Mouse (Mus musculus) kidney, embryonic 15.5 days (tissue): ENCODE measurements around the gene H2-T3. TPM values are rescaled to one million over a fixed set of nuclear protein-coding genes. Genes with fewer than 3 reads are reported as not detected.
"Not testable (repeated sequence)": the region's sequence is repeated elsewhere in the genome, so short reads cannot be mapped to it uniquely, and the experiment has no call there.

Experiments
- ATAC-seq: fragments of 200-750 bp; cut with Nextera tagmentation; replicated peaks from 2 replicates; pipeline ENCODE4 v1.8.0; 2017; ENCODE audit warnings: moderate TSS enrichment; ENCODE audit not compliant: low FRiP score
- H3K27ac ChIP-seq: fragments of 300-500 bp; sonication (generic); 2 replicates; pipeline ENCODE4 v1.5.1; 2015; ENCODE audit warnings: mild to moderate bottlenecking, inconsistent platforms
- H3K27me3 ChIP-seq: fragments of 300-500 bp; sonication (generic); 2 replicates; pipeline ENCODE4 v1.6.1; 2015; ENCODE audit warnings: inconsistent platforms
- H3K36me3 ChIP-seq: fragments of 300-500 bp; sonication (generic); 2 replicates; pipeline ENCODE4 v1.6.1; 2015; ENCODE audit warnings: inconsistent platforms
- H3K4me1 ChIP-seq: fragments of 300-500 bp; sonication (generic); 2 replicates; pipeline ENCODE4 v1.6.1; 2015; ENCODE audit warnings: inconsistent platforms
- H3K4me2 ChIP-seq: fragments of 300-500 bp; sonication (generic); 2 replicates; pipeline ENCODE4 v1.6.1; 2015; ENCODE audit warnings: moderate library complexity, mild to moderate bottlenecking, inconsistent platforms
- H3K4me3 ChIP-seq: fragments of 300-500 bp; sonication (generic); replicated peaks from 2 replicates; pipeline ENCODE4 v1.5.1; 2015; ENCODE audit warnings: mild to moderate bottlenecking, inconsistent platforms
- H3K9ac ChIP-seq: fragments of 300-500 bp; sonication (generic); 2 replicates; pipeline ENCODE4 v1.6.1; 2015; ENCODE audit warnings: mild to moderate bottlenecking, inconsistent platforms
- H3K9me3 ChIP-seq: fragments of 300-500 bp; sonication (generic); replicated peaks from 2 replicates; pipeline ENCODE4 v1.6.1; 2016; ENCODE audit warnings: inconsistent platforms
- whole genome bisulfite sequencing: fragments of 180-500 bp; shearing (Covaris S2); methylation state at CpG from one replicate; pipeline ENCODE4 v1.1.7; 2015; ENCODE audit warnings: mixed read lengths; 5-methylcytosine and 5-hydroxymethylcytosine counted together
- polyA plus RNA-seq: library from polyadenylated mRNA; unstranded; fragments of >200 nt; fragmentation: Nextera tagmentation; extraction: Ambion mirVana; gene quantifications from 2 replicates; pipeline ENCODE4 v1.2.1, GENCODE M21; 2015

H2-T3 gene
- polyA plus RNA-seq, 1 experiment from 2014 or later, result not detected

DNA sequence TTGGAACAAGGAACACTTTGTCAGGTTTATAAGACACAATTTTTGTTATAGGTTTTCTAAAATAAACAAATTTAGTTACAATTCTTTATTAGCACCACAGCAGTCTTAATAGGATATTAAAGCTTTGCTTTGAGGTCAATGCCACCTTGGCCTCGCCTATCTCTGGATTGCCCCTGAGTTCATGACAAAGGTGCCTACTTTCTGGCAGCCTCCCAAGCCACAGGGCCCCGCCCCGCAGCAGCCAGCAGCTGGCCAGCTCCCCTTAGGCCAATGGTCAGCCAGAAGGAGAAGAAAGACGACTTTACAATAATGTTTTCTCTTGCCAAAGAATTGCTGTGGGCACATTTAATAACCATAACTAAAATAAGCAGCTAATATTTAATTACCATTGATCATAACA is 38.9 kb downstream of the H2-T3 start:
- not testable (repeated sequence) for H3K36me3 ChIP-seq, H3K4me1 ChIP-seq, H3K9me3 ChIP-seq, H3K9ac ChIP-seq, H3K4me2 ChIP-seq, H3K27ac ChIP-seq, ATAC-seq, H3K4me3 ChIP-seq
- 41% methylated on average over 4 of the region's 4 CpGs for WGBS
- H3K27me3 ChIP-seq, result peaks cover 81% of the 10 kb centered on the region

DNA sequence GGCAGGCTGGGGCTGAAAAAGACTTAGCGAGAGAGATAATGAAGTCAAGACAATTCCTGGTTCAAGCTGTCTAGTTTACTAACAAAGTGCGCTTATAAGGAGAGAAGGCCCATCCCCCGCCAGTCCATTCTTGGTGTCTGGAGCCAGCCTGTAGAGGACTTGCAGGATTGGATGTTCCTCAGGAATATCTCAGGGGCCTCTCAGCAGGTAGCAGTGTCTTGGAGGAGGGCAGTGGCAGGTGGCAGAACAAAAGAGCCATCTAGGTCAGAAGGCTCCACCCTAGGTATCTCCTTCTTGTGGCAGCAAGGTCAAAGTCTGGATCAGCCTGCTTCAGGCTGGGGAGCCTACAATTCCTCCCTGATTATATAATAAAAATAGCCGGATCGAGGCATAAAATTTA is 41.6 kb downstream of the H2-T3 start:
- Histone ChIP-seq H3K4me1 (peaks cover 11% of the 10 kb centered on the region), H3K27me3 (peaks cover 79% of the 10 kb centered on the region)
- not testable (repeated sequence) for H3K4me3 ChIP-seq, H3K4me2 ChIP-seq, H3K27ac ChIP-seq, ATAC-seq, H3K9me3 ChIP-seq, H3K9ac ChIP-seq, H3K36me3 ChIP-seq
- 78% methylated on average over 5 of the region's 5 CpGs for WGBS

DNA sequence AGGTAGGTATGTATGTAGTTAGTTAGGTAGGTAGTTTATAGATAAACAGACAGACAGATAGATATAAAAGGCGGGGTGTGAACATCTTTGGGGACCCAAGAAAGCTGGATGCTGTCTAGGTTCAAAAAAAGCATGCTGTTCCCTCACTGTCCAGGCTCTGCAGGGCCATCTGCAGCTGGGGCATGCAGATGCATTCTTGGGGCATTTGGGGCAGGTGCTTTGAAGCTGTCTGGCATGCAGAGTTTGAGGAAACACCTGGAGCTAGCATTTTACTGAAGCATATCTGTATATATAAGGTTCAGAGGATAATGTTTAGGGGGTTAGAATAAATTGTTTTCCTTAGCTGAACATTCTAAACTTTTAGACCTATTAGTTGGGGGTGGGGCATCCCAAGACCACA is 43.1 kb downstream of the H2-T3 start:
- 89% methylated on average over 1 of the region's 1 CpGs for WGBS
- H3K36me3 ChIP-seq, H3K4me3 ChIP-seq, ATAC-seq, H3K4me2 ChIP-seq, H3K9me3 ChIP-seq, H3K27ac ChIP-seq, H3K9ac ChIP-seq: not testable (repeated sequence)
- H3K27me3 ChIP-seq, result peaks cover 77% of the 10 kb centered on the region
- H3K4me1 ChIP-seq, result peaks cover 11% of the 10 kb centered on the region

DNA sequence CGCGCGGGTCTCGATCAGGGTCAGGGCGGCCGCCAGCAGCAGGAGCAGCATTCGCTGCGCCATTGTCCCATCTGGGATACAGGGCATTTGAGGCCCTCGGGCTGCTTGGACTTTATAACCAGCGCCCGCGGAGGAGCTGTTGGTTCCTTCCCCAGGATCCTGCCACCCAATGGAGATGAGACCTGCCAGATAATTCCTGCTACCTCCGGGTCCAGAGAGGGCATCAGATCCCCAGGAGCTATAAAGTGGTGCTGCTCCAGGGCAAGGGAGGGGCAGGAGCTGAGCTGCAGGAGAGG is 44.3 kb downstream of the H2-T3 start:
- not testable (repeated sequence) for H3K9me3 ChIP-seq, H3K27ac ChIP-seq, H3K36me3 ChIP-seq, ATAC-seq, H3K9ac ChIP-seq
- Histone ChIP-seq H3K4me1 (peaks cover 11% of the 10 kb centered on the region), H3K27me3 (peaks cover 80% of the 10 kb centered on the region), H3K4me3 (peak overlapping the region; percentile 41), H3K4me2 (peak overlapping the region; percentile 66)
- WGBS, result 2% methylated on average over 13 of the region's 13 CpGs

DNA sequence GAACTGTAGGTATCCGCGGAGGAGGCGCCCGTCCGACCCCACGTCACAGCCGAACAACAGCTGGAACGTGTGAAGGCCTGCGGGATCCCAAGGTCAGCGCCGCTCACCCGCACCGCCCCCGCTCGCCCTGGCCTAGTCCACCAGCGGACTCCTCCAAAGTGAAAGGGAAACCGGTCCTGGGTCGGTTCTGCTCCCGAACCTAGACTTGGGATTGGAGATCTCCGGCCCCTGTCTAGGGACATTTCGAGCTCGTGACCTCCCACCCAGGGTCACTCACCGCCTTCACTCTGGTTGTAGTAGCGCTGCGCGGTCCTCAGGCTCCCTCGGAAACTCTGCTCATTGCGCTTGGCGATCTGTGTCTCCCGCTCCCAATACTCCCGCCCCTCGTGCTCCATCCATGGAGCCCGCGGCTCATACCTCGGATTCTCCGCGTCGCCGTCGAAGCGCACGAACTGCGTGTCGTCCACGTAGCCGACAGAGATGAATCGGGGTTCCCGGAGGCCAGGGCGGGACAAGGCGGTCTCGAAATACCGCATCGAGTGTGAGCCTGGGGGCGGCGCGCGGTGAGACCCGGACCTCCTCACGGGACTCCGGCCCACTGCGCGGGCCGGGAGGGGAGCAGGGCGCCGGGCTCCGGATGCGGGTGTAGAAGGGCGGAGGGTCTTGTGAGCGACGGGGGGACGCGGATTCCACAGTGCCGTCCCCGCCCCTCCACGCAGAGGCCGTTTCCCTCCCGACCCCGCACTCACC is 44.8 kb downstream of the H2-T3 start:
- Histone ChIP-seq H3K27me3 (peaks cover 81% of the 10 kb centered on the region), H3K4me2 (peak overlapping the region; percentile 66), H3K4me3 (peak overlapping the region; percentile 41), H3K9ac (no peak overlapping the region), H3K27ac (no peak overlapping the region), H3K9me3 (no peaks in the 10 kb centered on the region), H3K4me1 (peaks cover 11% of the 10 kb centered on the region), H3K36me3 (no peaks in the 10 kb centered on the region)
- WGBS, result 1% methylated on average over 78 of the region's 78 CpGs
- 0 out of 2 replicates have a peak, but pooled peaks have one; percentile 54 for ATAC-seq

- not testable (repeated sequence) for H3K36me3 ChIP-seq, H3K4me2 ChIP-seq, H3K4me1 ChIP-seq, H3K4me3 ChIP-seq, ATAC-seq, H3K9ac ChIP-seq, H3K27ac ChIP-seq, H3K9me3 ChIP-seq
- 76% methylated on average over 1 of the region's 1 CpGs for WGBS
- peaks cover 63% of the 10 kb centered on the region for H3K27me3 ChIP-seq
Observed at GRCm38 (mm10) chr17:36136299-36136848, 53.7 kb downstream of the H2-T3 start.

Other genes with a start within 250 kb of the H2-T3 start
- 98.1 and 103 TPM in 2 replicates for gene Abcf1, start 220.5 kb downstream of the H2-T3 start, polyA plus RNA-seq
- gene Gnl1, start 210.4 kb downstream of the H2-T3 start, polyA plus RNA-seq, result 51.5 and 52.4 TPM in 2 replicates
- gene Prr3, start 210.1 kb downstream of the H2-T3 start, polyA plus RNA-seq, result 41.5 and 42.5 TPM in 2 replicates
- 2.9 and 3.5 TPM in 2 replicates for gene H2-T24, start 169.7 kb downstream of the H2-T3 start, polyA plus RNA-seq
- 4.3 and 4.5 TPM in 2 replicates for gene H2-T23, start 157.4 kb downstream of the H2-T3 start, polyA plus RNA-seq
- 13.8 and 14.1 TPM in 2 replicates for gene H2-T22, start 147.5 kb downstream of the H2-T3 start, polyA plus RNA-seq
- not detected in 2 replicates for gene Gm6034, start 147.3 kb downstream of the H2-T3 start, polyA plus RNA-seq
- not detected in 2 replicates for gene Gm11127, start 131.9 kb downstream of the H2-T3 start, polyA plus RNA-seq
- gene Gm19684, start 68.6 kb downstream of the H2-T3 start, polyA plus RNA-seq, result not detected in 2 replicates
- not detected in 2 replicates for gene Gm7030, start 60.9 kb downstream of the H2-T3 start, polyA plus RNA-seq
- gene Gm8909, start 21.8 kb downstream of the H2-T3 start, polyA plus RNA-seq, result not detected in 2 replicates
- gene Rpp21, start 67.8 kb upstream of the H2-T3 start, polyA plus RNA-seq, result 107 and 113 TPM in 2 replicates
- 16.4 and 19.5 TPM in 2 replicates for gene Trim39, start 82.0 kb upstream of the H2-T3 start, polyA plus RNA-seq
- 0.14 TPM in 1 of 2 replicates, not detected in the other for gene H2-M10.2, start 96.2 kb upstream of the H2-T3 start, polyA plus RNA-seq
- not detected in 2 replicates for gene H2-M10.1, start 135.9 kb upstream of the H2-T3 start, polyA plus RNA-seq
- gene H2-M10.3, start 178.1 kb upstream of the H2-T3 start, polyA plus RNA-seq, result not detected in 2 replicates